Mouse (Mus musculus) adrenal gland, postnatal 4 days (tissue): Measurements from ENCODE around the gene Ppp2r2c. TPM values are rescaled to one million over a fixed set of nuclear protein-coding genes. Genes with fewer than 3 reads are reported as not detected.

ENCODE experiments used
- DNase-seq, 2 experiments: peaks; one replicate each; pipeline ENCODE4 v3.0.0; 2021 to 2022; ENCODE audit warnings: low spot score in 2 of 2, mixed read lengths in 2 of 2
- total RNA-seq, 2 experiments: library from RNA; stranded (reverse); gene quantifications; 2 replicates each; pipeline ENCODE4 v1.2.3; 2021

Gene Ppp2r2c
- total RNA-seq, 2 experiments from 2014 or later, result 12.8 to 12.9 TPM

DNA sequence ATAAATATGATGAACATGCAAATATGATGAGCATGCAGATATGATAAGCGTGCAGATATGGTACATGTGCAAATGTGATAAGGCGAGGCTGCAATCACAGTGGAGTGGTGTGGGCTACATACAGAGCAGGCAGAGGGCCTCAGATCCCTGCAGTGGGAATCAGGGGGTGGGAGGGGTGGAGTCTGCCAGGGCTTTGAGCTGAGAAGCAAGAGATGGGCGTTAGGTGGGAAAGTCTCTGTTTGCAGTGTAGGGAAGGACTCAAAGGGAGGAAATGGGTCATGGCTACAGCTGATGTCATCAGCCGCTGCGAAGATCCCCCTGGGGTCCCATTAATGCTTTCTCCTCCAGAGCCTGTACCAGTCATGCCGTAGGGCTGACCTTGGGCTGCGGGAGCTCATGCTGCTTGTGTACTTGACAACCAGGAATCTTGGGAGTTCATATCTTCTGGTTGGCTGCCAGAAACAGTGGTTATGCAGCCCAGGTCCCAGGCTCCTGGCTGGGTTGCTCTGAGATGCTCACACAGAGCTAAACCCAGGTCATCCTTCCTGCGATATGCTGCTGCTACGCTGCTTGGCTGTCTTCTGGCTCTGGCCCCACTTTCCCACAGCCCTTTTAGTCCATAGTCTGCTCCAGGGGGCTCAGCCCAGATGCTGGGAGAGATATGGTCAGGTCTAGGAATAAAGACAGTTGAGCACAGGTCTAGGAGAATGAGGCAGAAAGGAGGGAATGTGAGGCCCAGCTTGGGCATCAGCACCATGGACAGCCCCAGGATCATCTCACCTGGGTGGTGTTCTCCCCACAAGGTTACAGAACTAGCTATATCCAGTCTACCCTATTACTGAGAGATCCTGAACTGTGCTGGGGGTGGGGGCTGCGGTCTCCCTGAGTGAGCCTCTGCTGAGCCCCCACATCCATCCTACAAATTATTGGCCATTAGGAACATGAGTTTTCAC, 27.6 kb downstream of the Ppp2r2c start:
- no peak for DNase-seq

DNA sequence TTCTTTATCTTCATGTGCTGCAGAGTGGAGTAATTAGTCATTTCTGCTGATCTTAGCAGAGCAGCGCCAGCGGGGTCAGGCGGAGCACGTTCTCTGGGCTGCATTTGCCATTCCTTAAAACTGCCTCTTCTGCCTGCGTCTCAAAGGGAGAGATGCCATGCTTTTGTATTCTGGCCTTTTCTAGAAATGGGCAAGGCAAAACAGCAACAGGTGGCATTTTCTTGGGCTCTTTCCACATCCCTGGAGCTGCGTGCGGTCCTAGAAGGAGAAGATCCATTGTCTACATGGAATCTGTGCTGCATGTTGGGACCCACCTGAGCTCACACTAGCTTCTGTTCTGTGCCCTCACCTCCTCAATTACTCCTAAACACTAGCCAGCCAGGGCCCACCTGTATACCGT, 29.7 kb downstream of the Ppp2r2c start:
- DNase-seq, result no peak

DNA sequence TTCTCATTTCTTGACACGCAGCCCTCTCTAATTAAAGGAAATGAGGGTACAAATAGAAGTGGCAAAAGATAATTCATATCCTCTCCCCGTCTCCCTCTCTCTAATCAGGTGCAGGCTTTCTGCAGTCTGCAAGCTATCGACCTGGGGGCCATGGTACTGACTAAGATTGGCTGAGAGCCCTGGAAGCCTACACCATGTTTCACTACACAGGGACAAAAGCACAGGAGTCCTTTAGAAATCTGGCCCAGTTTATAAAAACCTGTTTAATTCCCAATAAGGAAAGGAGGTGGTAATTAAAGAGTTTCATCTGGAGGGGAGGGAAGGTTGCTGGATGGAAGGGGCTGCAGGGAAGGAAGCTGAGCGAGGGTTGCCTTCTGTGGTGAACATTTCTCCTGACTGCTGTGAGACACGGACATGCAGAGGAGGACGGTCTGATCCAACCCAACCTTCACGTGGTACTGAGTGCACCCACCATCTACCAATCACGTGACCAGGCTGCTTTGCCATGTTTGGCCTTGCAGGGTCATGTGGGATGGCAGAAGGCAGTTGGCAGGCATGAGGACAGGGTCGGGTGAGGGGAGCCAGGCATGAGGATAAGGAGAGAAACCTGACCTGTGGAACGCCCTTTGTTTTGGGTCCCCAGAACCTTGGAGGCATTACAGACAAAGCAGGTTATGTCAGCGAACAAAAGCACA, 30.2 kb downstream of the Ppp2r2c start:
- DNase-seq, result no peak

DNA sequence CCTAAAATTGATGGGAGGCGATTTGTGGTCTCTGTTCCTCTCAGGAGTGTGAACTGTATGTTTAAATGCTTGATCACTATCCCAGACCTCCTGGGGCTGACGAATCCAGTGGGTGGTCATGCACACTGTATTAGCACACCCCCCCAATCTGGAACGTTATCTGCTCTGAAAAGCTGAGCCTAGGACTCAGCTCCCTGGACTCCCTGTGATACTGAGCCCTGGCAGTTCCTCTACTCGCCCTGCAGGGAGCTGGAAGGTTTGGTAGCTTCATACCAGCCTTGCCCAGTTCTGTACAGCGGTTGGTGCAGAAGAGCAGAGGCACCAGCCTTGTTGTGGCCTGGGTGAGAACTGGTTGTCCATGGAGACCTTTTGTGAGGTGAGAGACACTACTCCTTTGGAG, 31.1 kb downstream of the Ppp2r2c start:
- DNase-seq, result no peak

DNA sequence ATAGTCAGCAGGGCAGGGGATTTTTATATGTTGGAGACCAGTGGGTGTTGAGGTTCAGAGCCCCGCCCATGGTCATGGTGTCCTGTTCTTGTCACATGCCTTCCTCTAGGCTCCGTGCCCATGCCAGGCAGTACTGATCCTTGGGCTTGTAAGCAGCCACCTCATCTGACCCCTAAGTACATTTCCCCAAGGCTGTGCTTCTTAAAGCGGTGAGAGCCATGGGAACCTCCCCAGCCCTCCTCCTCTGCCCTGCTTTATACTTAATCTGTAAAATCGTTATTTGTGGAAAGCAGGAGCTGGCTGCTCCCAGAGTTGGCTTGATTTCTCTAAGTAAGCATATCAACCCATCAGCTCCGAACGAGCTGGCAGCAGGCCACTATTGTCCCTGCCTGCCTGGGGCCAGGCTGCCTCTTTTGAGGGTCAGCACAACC, 31.9 kb downstream of the Ppp2r2c start:
- DNase-seq, result no peak

DNA sequence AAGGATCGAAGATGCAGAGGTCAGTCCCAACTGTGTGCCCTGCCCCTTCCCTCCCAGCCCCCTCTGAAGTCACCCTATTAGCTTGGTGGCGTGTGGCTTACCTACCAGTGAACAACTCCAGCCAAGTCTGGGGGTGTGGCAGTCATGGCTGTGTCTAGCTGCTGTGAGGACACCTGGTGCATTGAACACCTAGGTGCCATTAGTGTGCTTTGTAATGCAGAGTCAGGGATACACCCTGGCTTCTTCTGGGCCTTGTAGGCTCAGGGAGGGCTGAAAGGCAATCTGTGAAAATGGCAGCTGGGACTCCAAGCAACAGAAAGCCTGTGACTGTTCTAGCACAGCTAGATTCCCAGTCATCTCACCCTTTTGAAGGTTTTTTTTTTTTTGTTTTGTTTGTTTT, 34.5 kb downstream of the Ppp2r2c start:
- DNase-seq, result no peak

DNA sequence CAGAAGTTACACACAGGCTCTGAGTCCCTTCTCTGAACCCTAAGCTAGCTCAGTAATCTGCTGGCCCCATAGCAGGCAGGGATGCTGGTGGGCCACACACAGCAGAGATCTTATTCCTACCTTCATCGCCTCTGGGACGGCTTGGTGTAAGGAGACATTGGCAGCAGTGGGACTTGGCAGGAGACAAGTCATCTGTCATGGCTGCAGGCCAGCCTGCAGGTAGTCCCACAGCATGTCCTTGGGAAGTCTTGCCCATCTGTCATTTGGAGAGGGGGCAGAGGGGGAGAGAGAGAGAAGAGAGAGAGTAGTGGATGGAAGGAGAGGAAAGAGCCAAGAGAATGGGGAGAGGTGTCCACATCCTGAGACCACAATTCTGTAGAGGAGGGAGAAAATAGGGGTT, 35.8 kb downstream of the Ppp2r2c start:
- no peak for DNase-seq

DNA sequence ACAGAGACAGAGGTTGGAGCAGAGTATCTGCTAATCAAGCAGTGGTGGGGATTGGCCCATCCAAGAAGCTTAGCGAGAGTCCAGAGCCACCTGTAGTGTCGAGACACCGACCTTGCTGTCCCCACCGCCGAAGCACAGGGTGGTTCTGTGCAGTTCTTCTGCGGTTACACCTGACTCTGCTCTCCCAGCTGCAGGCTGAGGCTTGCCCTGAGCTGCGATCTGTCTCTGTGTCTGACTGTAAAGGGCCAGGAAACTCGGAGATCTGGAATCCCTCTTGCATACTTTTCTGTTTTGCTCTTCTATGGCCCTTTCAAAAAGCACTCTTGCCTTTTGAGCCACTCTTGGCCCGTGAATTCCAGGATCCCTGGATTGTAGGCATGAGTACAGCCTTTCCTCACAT, 36.4 kb downstream of the Ppp2r2c start:
- DNase-seq, result no peak

DNA sequence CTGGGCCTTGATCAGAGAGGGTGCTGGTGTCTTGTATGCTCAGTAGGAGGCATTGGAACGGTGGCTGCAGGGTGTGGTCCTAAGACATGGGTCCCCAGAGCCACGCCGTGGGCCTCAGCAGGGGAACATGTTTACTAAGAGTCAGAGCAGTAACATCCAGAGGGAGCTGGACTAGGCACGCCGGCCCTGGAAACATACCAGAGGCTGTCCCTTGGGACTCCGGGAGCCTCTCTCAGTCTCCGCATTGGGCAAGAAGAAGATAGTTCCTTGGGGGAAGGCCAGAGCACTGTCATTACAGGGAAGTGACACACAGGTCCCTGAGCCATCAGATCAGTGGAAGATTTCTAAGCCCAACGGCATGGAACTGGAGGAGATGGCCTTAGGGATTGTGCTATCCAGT, 36.9 kb downstream of the Ppp2r2c start:
- no peak for DNase-seq

DNA sequence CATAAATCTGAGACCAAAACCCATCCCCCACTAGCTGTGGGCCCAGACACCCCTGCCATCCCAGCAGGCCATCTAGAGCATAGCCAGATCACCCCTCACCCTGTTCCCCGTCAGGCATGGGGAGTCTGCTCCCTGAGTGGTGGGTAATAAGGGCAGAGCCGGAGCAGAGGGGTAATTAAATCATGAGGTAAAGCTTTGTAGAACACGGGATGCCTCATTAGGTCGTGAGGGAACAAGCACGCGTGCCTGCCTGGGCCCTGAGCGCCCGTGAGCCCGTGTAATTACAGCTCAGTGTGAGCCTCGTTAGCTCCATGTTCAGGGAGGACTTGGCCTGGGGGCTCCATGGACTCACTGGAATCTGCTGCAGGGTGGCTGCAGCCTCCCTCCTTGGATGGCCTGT, 39.4 kb downstream of the Ppp2r2c start:
- no peak for DNase-seq

DNA sequence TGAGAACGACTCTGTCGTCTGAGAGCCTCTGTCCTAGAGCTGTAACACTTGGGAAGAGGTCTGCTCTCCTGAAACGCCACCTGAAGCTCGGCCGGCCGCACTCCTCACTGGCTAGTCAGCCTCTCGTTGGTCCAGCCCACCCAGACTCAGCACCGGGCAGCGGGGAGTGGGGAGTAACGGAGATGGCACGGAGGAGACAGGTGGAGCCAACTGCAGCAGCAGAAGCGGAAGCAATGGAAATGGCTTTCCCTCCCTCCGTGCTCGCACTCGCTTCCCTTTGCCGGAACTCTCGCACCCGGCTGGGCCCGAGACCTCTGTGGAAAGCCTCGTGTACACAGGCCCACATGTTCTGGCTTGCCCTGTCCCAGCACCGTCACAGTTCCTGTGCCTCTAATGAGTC, 41.2 kb downstream of the Ppp2r2c start:
- no peak for DNase-seq

DNA sequence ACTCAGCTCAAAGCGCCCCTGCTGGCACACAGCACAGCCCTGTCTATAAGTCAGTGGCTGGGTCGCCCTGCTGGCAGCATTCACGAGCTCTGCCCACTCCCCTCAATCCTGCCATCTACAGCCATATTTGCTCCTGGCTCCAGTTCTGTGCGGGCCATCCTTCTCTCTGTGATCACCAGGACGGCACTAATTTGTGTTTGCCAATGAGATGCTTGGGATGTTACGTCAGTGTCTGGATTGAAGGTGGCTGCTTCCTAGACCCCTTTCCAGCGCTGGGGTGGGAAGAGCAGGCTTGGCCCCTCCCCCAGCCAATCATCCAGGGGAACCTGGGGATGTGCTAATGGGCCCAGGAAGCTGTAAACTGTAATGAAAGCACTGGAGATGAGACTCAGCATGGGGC, 42.7 kb downstream of the Ppp2r2c start:
- DNase-seq, result no peak

DNA sequence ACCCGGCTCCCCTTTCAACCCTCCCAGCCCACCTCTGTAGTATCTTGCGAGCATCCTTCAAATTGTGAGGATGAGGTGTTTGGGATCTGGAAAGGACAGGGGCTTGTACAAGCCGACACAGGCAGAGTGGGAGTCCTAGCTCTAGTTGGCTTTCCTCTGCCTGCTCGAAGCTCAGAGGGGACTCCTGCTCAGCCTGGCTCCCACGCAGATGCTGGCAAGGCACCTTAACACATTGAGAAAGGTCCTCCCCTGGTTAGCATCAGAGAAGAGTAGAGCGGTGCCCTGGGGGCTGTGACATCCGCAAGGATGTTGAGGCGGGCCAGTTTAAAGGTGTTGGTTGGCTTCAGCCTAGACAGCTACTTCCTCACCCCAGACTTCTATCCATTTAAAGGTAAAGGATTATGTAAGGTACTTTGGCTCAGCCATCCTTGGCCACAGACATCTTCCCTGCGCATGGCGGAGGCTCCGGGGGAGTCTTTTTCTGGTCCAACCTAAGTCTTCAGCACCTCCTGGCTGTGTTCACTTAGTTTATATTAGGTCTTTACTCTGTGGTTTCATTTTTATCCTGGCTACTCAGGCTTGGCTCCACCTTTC, 43.5 kb downstream of the Ppp2r2c start:
- DNase-seq, result no peak

DNA sequence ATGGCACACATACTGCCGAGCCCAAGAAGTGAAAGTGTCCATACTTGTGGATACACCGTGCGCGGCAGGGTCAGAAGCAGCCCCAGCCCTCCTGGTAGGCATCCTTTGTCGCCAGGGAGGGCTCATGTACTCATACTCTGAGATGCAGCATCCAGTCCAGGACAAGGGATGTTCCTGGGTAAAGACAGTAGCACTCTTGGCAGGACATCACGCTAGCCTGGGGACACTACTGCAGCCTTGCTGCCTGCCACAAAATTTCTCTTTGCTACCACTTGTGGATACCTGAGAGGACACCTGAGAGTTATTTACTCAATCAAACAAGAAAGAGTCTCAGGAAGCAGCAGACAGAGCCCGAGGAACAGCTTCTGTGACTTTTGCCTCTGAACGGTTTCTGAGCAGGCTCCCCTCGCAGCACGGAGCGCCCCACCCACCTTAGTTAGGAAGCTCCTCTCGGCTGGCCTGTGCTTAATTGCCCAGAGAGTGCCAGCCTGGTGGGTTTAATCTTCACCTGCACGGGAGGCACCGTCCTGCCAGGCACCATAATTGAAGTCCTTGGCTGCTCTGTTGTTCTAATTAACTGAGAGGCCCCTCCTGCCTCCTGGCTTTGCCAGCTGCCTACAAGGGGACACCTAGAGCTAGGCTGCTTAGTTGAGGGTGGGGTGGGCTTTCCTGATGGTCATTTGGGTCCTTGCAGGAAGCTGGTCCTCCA, 44.4 kb downstream of the Ppp2r2c start:
- no peak for DNase-seq

DNA sequence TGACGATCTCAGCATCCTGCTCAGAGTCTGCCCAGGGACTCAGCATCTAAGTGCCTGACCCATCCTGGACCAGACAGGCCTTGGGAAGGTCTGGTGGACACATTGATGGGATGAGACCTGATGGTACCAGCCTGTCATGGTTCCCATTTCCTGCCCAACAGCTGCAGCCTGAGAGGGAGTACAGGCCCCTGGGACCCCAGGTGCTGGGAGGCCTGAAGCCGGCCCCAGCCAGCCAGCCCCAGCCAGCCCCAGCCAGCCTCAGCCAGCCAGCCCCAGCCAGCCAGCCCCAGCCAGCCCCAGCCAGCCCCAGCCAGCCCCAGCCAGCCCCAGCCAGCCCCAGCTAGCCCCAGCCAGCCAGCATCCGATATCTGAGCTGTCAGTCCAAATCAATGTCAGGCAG, 46.9 kb downstream of the Ppp2r2c start:
- no peak for DNase-seq

DNA sequence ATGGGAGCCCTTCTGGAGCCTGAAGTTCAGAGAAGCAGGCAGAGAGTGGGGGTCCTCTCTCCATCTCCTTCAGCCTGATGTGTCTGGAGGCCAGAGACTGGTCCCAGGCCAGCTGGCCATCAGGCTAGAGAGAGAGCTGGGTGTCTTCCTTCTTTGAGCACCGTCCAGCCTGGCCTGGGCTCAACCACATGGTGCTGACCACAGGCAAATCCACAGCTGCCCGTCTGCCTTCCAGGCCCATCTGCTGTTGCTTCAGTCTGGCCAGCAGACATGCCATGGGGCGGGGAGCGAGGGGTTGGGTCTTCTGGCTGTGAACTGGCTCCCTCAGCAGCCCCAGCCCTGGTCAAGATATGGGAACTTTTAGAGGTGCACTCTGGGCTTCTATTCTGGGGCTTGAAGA, 48.3 kb downstream of the Ppp2r2c start:
- DNase-seq, result no peak

DNA sequence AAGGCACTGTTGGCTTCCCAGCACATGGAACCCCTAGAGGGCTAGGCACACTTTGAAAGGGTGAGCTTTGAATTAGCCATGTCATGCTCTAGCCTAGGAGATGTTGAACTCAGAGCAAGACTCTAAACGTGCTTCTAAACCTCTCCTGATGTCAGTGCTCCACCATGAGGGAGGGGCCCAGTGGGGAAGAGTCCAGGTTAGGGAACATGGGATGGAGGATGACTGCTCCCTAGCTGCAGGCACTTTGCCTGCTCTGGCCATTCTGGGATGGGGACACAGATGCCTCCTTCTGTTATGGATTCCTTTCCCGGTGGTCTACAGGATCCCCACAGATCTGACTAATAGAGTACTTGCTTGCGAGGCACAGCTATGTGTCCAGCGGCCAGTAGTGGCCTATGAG, 48.9 kb downstream of the Ppp2r2c start:
- DNase-seq, result no peak

DNA sequence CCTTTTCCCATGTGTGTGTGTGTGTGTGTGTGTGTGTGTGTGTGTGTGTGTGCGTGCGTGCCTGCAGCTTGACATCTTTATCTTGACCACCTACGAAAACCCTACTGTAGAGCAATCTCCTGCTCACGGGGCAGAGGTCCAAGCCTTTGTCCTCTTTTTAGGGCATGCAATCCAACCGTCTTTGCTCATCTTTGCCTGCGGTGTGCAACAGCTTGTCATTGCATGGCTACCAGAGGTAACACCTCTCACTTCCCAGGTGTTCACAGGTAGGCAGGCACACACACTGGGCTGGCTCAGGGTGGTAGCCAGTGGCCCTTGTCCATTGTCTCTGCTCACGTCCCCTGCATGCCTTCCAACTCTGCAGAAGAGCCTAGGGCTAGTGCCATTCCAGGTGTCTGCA, 49.7 kb downstream of the Ppp2r2c start:
- no peak for DNase-seq

DNA sequence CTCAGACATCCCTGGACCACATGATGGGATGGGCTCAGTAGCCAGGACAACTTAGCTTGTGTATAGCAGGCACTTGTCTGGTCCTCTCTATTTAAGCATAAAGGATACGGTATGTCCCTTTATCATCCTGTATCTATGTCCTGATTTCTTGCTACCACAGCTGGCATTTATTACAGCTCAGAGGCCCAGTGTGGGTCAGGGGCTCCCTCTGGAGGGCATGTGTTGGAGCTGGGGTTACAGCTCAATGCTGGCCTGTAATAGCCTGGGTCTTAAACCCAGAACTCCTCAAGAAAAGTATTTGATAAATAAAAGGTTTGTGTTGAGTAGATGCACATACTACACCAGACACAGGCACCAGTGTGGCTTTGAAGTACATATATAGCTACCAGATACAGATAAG, 51.8 kb downstream of the Ppp2r2c start:
- no peak for DNase-seq

DNA sequence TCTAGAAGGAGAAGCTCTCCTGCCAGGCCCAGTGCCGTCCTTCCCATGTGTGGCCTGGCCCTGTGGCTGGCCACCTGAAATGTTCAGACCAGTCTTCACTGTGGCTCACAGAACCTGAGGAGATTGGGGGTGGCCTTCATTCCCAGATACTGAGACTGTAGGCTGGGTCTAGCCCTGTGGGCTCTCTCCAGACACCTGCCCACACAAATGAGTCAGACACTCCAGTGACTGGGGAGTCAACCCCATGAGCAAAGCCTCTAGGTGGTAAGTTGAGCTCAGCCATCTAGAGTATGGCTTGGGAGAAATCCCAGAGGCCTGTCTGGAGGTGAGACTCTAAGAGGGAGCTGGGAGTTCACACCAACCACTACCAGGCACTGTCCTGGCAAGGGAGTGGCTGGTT, 53.6 kb downstream of the Ppp2r2c start:
- DNase-seq, result no peak

DNA sequence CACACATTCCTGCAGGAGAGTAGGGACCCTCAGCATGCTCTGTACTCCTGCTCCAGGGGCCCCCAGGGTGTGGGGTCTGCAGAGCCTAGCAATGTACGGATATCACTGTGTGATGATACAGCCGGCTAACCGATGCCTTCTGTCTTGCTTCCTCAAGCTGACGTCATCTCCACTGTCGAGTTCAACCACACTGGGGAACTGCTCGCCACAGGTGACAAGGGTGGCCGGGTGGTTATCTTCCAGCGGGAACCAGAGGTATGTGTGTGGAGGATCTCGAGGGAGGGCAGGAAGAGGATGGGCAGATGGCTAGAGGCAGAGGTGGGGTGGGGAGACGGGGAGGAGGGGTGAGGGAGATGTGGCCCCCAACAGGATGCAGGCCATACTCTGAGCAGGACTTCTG, 54.5 kb downstream of the Ppp2r2c start:
- no peak for DNase-seq
